ENCODE assay signal across 8 mouse cellular contexts in the genomic region with DNA sequence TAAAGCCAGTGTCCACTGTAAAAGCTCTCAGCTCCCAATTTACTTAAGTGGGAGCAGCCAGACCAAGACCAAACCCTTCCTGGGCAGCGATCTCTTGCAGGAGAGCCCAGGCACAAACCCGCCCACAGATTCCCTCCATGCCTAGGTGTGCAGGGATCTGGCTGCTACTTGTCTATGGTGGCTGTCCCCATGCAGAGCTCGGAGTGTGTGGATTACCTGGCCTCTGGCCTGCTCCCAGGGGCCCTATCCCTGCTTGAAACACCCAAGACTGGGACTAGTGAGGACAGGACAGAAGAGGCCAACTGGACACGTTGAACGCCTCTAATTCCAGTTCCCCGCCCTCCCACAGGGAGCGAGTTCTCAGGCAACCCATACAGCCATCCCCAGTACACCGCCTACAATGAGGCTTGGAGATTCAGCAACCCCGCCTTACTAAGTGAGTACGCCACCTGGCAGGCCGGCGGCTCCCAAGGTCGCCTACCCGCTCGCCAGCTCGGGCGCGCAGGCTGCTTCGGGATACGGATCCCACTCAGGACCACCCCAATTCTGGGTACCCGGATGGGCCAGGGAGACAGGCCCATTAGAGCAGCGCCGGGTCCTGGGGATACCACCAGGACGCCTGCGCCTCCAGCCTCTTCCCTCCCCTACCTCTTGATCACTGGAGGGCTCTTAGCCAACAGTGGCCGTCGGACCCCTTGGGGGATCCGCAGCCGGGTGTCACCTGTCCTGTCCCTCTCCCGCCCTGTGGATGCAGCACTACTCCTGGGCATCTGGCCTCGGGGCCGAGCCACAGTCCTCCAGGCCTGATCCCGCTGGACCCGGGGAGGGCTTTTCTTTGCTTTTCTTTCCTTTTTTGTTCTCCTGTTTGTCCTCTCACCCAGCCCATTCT.
DNase-seq lines count a peak whose midpoint lies in the region; ATAC-seq and TF ChIP-seq lines count a peak whose summit lies in the region.

No protein-coding gene starts in this region.

- H3K27ac ChIP-seq in ES-Bruce4 (ENCODE audit: insufficient read depth, low read length): no peak overlapping the region
- H3K27ac ChIP-seq in forebrain, embryonic 15.5 days (replicated peaks): no peak overlapping the region
- H3K27ac ChIP-seq in liver, embryonic 15.5 days (replicated peaks): no peak overlapping the region

- ATAC-seq in forebrain, embryonic 15.5 days (replicated peaks): no peak
- ATAC-seq in liver, embryonic 15.5 days (ENCODE audit: insufficient read depth): no peak

- 5% methylated on average over 34 of the region's 34 CpGs for WGBS in forebrain, embryonic 15.5 days
- WGBS in liver, embryonic 15.5 days (ENCODE audit: insufficient replicate concordance): 4% methylated on average over 34 of the region's 34 CpGs

- DNase-seq in heart, adult 11 months: peak; percentile 87
- no peak for DNase-seq in heart, postnatal 14 days
- DNase-seq in left cerebral cortex, postnatal 25 days (ENCODE audit: low spot score in 2 of 2): no peak
- DNase-seq in thymus, adult 18-20 months: no peak
- DNase-seq in adrenal gland, adult 18-20 months (ENCODE audit: low spot score in 2 of 2): no peak

- TF ChIP-seq EP300 in ES-Bruce4 (IDR thresholded peaks at IDR 0.05; ENCODE audit: insufficient read depth, low read depth, low read length): no peak

- peaks cover 10% of the 10 kb centered on the region for H3K27me3 ChIP-seq in ES-Bruce4 (ENCODE audit: control insufficient read depth, insufficient read depth, low read length, poor library complexity, severe bottlenecking)
- H3K27me3 ChIP-seq in forebrain, embryonic 15.5 days: peaks cover 86% of the 10 kb centered on the region
- H3K27me3 ChIP-seq in liver, embryonic 15.5 days: peaks cover 94% of the 10 kb centered on the region

- H3K9me3 ChIP-seq in ES-Bruce4 (replicated peaks; ENCODE audit: control insufficient read depth, insufficient read depth, low read length, poor library complexity, severe bottlenecking): no peaks in the 10 kb centered on the region
- H3K9me3 ChIP-seq in forebrain, embryonic 15.5 days: no peaks in the 10 kb centered on the region
- no peaks in the 10 kb centered on the region for H3K9me3 ChIP-seq in liver, embryonic 15.5 days (replicated peaks)

- H3K4me3 ChIP-seq in ES-Bruce4 (ENCODE audit: low read depth, low read length): peak overlapping the region; percentile 84
- H3K4me3 ChIP-seq in forebrain, embryonic 15.5 days: peak overlapping the region; percentile 42
- H3K4me3 ChIP-seq in liver, embryonic 15.5 days (replicated peaks): peak overlapping the region; percentile 32

- intact Hi-C loops in heart, postnatal 14 days (cut with DNase I): no loop called here
- intact Hi-C loops in left cerebral cortex, postnatal 25 days (cut with DNase I): loop anchor here (5.0 to 10.0 kb wide), 3 partner anchors 78 to 1228 kb away; partner anchors contain the start of gene Pax2

- peak overlapping the region; percentile 80 for H3K4me2 ChIP-seq in forebrain, embryonic 15.5 days (replicated peaks)
- H3K4me2 ChIP-seq in liver, embryonic 15.5 days: peak overlapping the region; percentile 51; the same call in 1 of the 2 replicates

- TF ChIP-seq CTCF in ES-Bruce4 (IDR thresholded peaks at IDR 0.05; ENCODE audit: low read depth, low read length): no peak

- H3K36me3 ChIP-seq in ES-Bruce4 (ENCODE audit: control insufficient read depth, insufficient read depth, low read length, poor library complexity, severe bottlenecking): no peaks in the 10 kb centered on the region
- no peaks in the 10 kb centered on the region for H3K36me3 ChIP-seq in forebrain, embryonic 15.5 days
- no peaks in the 10 kb centered on the region for H3K36me3 ChIP-seq in liver, embryonic 15.5 days (replicated peaks)

- peak overlapping the region; percentile 11; the same call in 1 of the 2 replicates for H3K9ac ChIP-seq in ES-Bruce4 (ENCODE audit: low read depth, poor library complexity, severe bottlenecking)
- peak overlapping the region; percentile 39; the same call in 1 of the 2 replicates for H3K9ac ChIP-seq in forebrain, embryonic 15.5 days (replicated peaks)
- no peak overlapping the region for H3K9ac ChIP-seq in liver, embryonic 15.5 days

- H3K4me1 ChIP-seq in ES-Bruce4 (ENCODE audit: control insufficient read depth, insufficient read depth, low read length): no peaks in the 10 kb centered on the region
- peaks cover 26% of the 10 kb centered on the region for H3K4me1 ChIP-seq in forebrain, embryonic 15.5 days
- peaks cover 11% of the 10 kb centered on the region for H3K4me1 ChIP-seq in liver, embryonic 15.5 days (replicated peaks)

- TF ChIP-seq POLR2A in ES-Bruce4 (IDR thresholded peaks at IDR 0.05; ENCODE audit: insufficient read depth, low read length): no peak

Comparison
In these comparisons a context has a peak if more than half of its experiments do, and no peak if none do; other contexts are left out.
1. H3K4me3 ChIP-seq: peak in every context shown above with its lines; median percentile 84 in ES-Bruce4; 42 in forebrain, embryonic 15.5 days; 32 in liver, embryonic 15.5 days.